Mouse (Mus musculus) thymus, postnatal 10 days (tissue): ENCODE measurements around the gene Tpm4.
"Not testable (repeated sequence)": the region's sequence is repeated elsewhere in the genome, so short reads cannot be mapped to it uniquely, and the experiment has no call there.

Experiments
- DNase-seq, 2 experiments: peaks; one replicate each; pipeline ENCODE4 v3.0.0; 2021; ENCODE audit warnings: low spot score in 2 of 2

Gene Tpm4

GRCm38 (mm10) chr8:72134756-72135445, at the start of gene Tpm4:
Gene Tpm4 (plus strand): TSS chr8:72134975.
- peak; percentile 26 to 36 for DNase-seq

GRCm38 (mm10) chr8:72087611-72088010, 47.2 kb upstream of the Tpm4 start:
- not testable (repeated sequence) for DNase-seq

GRCm38 (mm10) chr8:72096721-72097120, 38.1 kb upstream of the Tpm4 start:
- DNase-seq: not testable (repeated sequence)

- peak in 1 of 2 experiments; percentile 20 for DNase-seq
Measured at GRCm38 (mm10) chr8:72099377-72100103, 35.2 kb upstream of the Tpm4 start.

- DNase-seq: no peak
Measured at GRCm38 (mm10) chr8:72105165-72105564, 29.6 kb upstream of the Tpm4 start.

- DNase-seq: no peak
Measured at GRCm38 (mm10) chr8:72106740-72107139, 28.0 kb upstream of the Tpm4 start, which contains the start of gene Olfr374. Gene Olfr374 (plus strand): TSS chr8:72107040.

GRCm38 (mm10) chr8:72110876-72111275, 23.9 kb upstream of the Tpm4 start:
- no peak for DNase-seq

- no peak for DNase-seq
Measured at GRCm38 (mm10) chr8:72112486-72112885, 22.3 kb upstream of the Tpm4 start.

- no peak for DNase-seq
Measured at GRCm38 (mm10) chr8:72115202-72115601, 19.6 kb upstream of the Tpm4 start.

GRCm38 (mm10) chr8:72118616-72119015, 16.2 kb upstream of the Tpm4 start:
- DNase-seq: no peak

GRCm38 (mm10) chr8:72121486-72121885, 13.3 kb upstream of the Tpm4 start:
- not testable (repeated sequence) for DNase-seq

GRCm38 (mm10) chr8:72121997-72122396, 12.8 kb upstream of the Tpm4 start:
- DNase-seq: no peak

GRCm38 (mm10) chr8:72127834-72128233, 6.9 kb upstream of the Tpm4 start:
- no peak for DNase-seq

- no peak for DNase-seq
Measured at GRCm38 (mm10) chr8:72131251-72131650, 3.5 kb upstream of the Tpm4 start.

- DNase-seq: no peak
Measured at GRCm38 (mm10) chr8:72131901-72132300, 2.9 kb upstream of the Tpm4 start.

GRCm38 (mm10) chr8:72132417-72132816, 2.4 kb upstream of the Tpm4 start:
- DNase-seq: no peak

- no peak for DNase-seq
Measured at GRCm38 (mm10) chr8:72132891-72133290, 1.9 kb upstream of the Tpm4 start.

GRCm38 (mm10) chr8:72133507-72133906, 1.3 kb upstream of the Tpm4 start:
- no peak for DNase-seq

GRCm38 (mm10) chr8:72135446-72136301, 899 bp downstream of the Tpm4 start:
- DNase-seq: peak; percentile 59

- peak; percentile 82 to 85 for DNase-seq
Measured at GRCm38 (mm10) chr8:72136302-72136978, 1.7 kb downstream of the Tpm4 start.

GRCm38 (mm10) chr8:72137431-72137830, 2.7 kb downstream of the Tpm4 start:
- DNase-seq: no peak

GRCm38 (mm10) chr8:72138456-72138855, 3.7 kb downstream of the Tpm4 start:
- DNase-seq: no peak
